Mouse (Mus musculus) hindbrain, embryonic 16.5 days (tissue): ENCODE data around the gene Phf1. TPM values are rescaled to one million over a fixed set of nuclear protein-coding genes. Genes with fewer than 3 reads are reported as not detected.

Source experiments
- ATAC-seq: fragments of 200-750 bp; cut with Nextera tagmentation; 2 replicates; pipeline ENCODE4 v1.8.0; 2017; ENCODE audit warnings: moderate TSS enrichment, moderate library complexity
- H3K27ac ChIP-seq: fragments of 300-500 bp; sonication (generic); 2 replicates; pipeline ENCODE4 v1.5.1; 2014; ENCODE audit warnings: low read depth, mild to moderate bottlenecking, control low read depth, low read length, moderate library complexity
- H3K27me3 ChIP-seq: fragments of 300-500 bp; sonication (generic); replicated peaks from 2 replicates; pipeline ENCODE4 v1.6.1; 2014; ENCODE audit warnings: low read length; ENCODE audit not compliant: control insufficient read depth, insufficient read depth
- H3K36me3 ChIP-seq: fragments of 300-500 bp; sonication (generic); 2 replicates; pipeline ENCODE4 v1.6.1; 2014; ENCODE audit warnings: mild to moderate bottlenecking, low read length, moderate library complexity, mixed read lengths; ENCODE audit not compliant: control insufficient read depth, insufficient read depth
- H3K4me1 ChIP-seq: fragments of 300-500 bp; sonication (generic); 2 replicates; pipeline ENCODE4 v1.6.1; 2014; ENCODE audit warnings: low read depth, low read length; ENCODE audit not compliant: control insufficient read depth, insufficient read depth
- H3K4me2 ChIP-seq: fragments of 300-500 bp; sonication (generic); 2 replicates; pipeline ENCODE4 v1.6.1; 2014; ENCODE audit warnings: mild to moderate bottlenecking, low read length, control low read depth, moderate library complexity
- H3K4me3 ChIP-seq: fragments of 300-500 bp; sonication (generic); 2 replicates; pipeline ENCODE4 v1.5.1; 2014; ENCODE audit warnings: mild to moderate bottlenecking, low read length, control low read depth, moderate library complexity
- H3K9ac ChIP-seq: fragments of 300-500 bp; sonication (generic); 2 replicates; pipeline ENCODE4 v1.6.1; 2014; ENCODE audit warnings: low read depth, mild to moderate bottlenecking, control low read depth, low read length, moderate library complexity
- H3K9me3 ChIP-seq: fragments of 300-500 bp; sonication (generic); 2 replicates; pipeline ENCODE4 v1.6.1; 2014; ENCODE audit warnings: mild to moderate bottlenecking, low read length, moderate library complexity; ENCODE audit not compliant: control insufficient read depth
- WGBS: fragments of 180-500 bp; shearing (Covaris S2); extraction: QIAGEN DNeasy Blood & Tissue Kit; methylation state at CpG from one replicate; pipeline ENCODE4 v1.1.7; 2014; 5-methylcytosine and 5-hydroxymethylcytosine counted together
- polyA plus RNA-seq: library from polyadenylated mRNA; unstranded; fragments of >200 nt; fragmentation: Nextera tagmentation; extraction: Ambion mirVana; gene quantifications from 2 replicates; pipeline ENCODE4 v1.2.1, GENCODE M21; 2015

Gene Phf1
- 30.3 and 31.7 TPM in 2 replicates for polyA plus RNA-seq

- WGBS: under 1% methylated on average over 40 of the region's 43 CpGs
- ATAC-seq: peak; percentile 87
- Histone ChIP-seq H3K4me2 (peak within 1 kb of the TSS; percentile 72), H3K4me3 (peak within 1 kb of the TSS; percentile 65), H3K4me1 (peaks cover 15% of the 10 kb centered on the region), H3K27ac (peak within 1 kb of the TSS; percentile 91), H3K9me3 (no peaks in the 10 kb centered on the region), H3K36me3 (peaks cover 11% of the 10 kb centered on the region), H3K9ac (peak within 1 kb of the TSS; percentile 81), H3K27me3 (no peaks in the 10 kb centered on the region)
These were observed at the start of gene Phf1 for GRCm38 (mm10) chr17:26932839-26933398. Gene Phf1 (plus strand): TSS chr17:26933052.

- H3K4me2 ChIP-seq: no peak overlapping the region
- no peak overlapping the region for H3K4me3 ChIP-seq
- H3K4me1 ChIP-seq: peaks cover 13% of the 10 kb centered on the region
- H3K27ac ChIP-seq: no peak overlapping the region
- peaks cover 3% of the 10 kb centered on the region; the same call in 1 of the 2 replicates for H3K27me3 ChIP-seq
- H3K9ac ChIP-seq: no peak overlapping the region
- ATAC-seq: no peak
- H3K36me3 ChIP-seq: no peaks in the 10 kb centered on the region
- 0 out of 2 replicates have a peak, but pooled peaks cover 1% of the 10 kb centered on the region for H3K9me3 ChIP-seq
- WGBS: 79% methylated on average over 6 of the region's 6 CpGs
These were observed 49.3 kb upstream of the Phf1 start for GRCm38 (mm10) chr17:26883585-26883984.

- Histone ChIP-seq H3K4me1 (peaks cover 13% of the 10 kb centered on the region), H3K36me3 (no peaks in the 10 kb centered on the region), H3K9me3 (no peaks in the 10 kb centered on the region), H3K27ac (no peak overlapping the region), H3K27me3 (peaks cover 6% of the 10 kb centered on the region; the same call in 1 of the 2 replicates), H3K4me2 (peak overlapping the region; percentile 78), H3K9ac (peak overlapping the region; percentile 52), H3K4me3 (peak overlapping the region; percentile 47)
- ATAC-seq: peak; percentile 51; the same call in 1 of the 2 replicates
- 24% methylated on average over 25 of the region's 25 CpGs for WGBS
These were observed 47.6 kb upstream of the Phf1 start for GRCm38 (mm10) chr17:26884995-26885926.

GRCm38 (mm10) chr17:26886047-26886749 is 46.7 kb upstream of the Phf1 start:
- Histone ChIP-seq H3K4me1 (peaks cover 13% of the 10 kb centered on the region), H3K4me2 (peak overlapping the region; percentile 78), H3K4me3 (peak overlapping the region; percentile 47), H3K27me3 (peaks cover 6% of the 10 kb centered on the region; the same call in 1 of the 2 replicates), H3K36me3 (no peaks in the 10 kb centered on the region), H3K9ac (peak overlapping the region; percentile 28; the same call in 1 of the 2 replicates), H3K27ac (no peak overlapping the region), H3K9me3 (no peaks in the 10 kb centered on the region)
- peak; percentile 92 for ATAC-seq
- 8% methylated on average over 30 of the region's 30 CpGs for WGBS

- Histone ChIP-seq H3K36me3 (no peaks in the 10 kb centered on the region), H3K27me3 (peaks cover 6% of the 10 kb centered on the region; the same call in 1 of the 2 replicates), H3K4me1 (peaks cover 19% of the 10 kb centered on the region), H3K9ac (no peak overlapping the region), H3K4me3 (no peak overlapping the region), H3K4me2 (no peak overlapping the region), H3K9me3 (no peaks in the 10 kb centered on the region), H3K27ac (no peak overlapping the region)
- no peak for ATAC-seq
- 23% methylated on average over 3 of the region's 3 CpGs for WGBS
These were observed 44.9 kb upstream of the Phf1 start for GRCm38 (mm10) chr17:26887926-26888325.

GRCm38 (mm10) chr17:26892635-26893375 is 40.0 kb upstream of the Phf1 start:
- no peak overlapping the region for H3K27ac ChIP-seq
- WGBS: 26% methylated on average over 16 of the region's 16 CpGs
- no peaks in the 10 kb centered on the region for H3K9me3 ChIP-seq
- H3K4me2 ChIP-seq: peak overlapping the region; percentile 0; the same call in 1 of the 2 replicates
- no peak for ATAC-seq
- H3K36me3 ChIP-seq: no peaks in the 10 kb centered on the region
- H3K4me3 ChIP-seq: no peak overlapping the region
- peaks cover 6% of the 10 kb centered on the region for H3K4me1 ChIP-seq
- peak overlapping the region; percentile 17; the same call in 1 of the 2 replicates for H3K9ac ChIP-seq
- 0 out of 2 replicates have a peak, but pooled peaks cover 4% of the 10 kb centered on the region for H3K27me3 ChIP-seq

GRCm38 (mm10) chr17:26893492-26893891 is 39.4 kb upstream of the Phf1 start:
- ATAC-seq: no peak; the same call in 1 of the 2 replicates
- 42% methylated on average over 6 of the region's 6 CpGs for WGBS
- Histone ChIP-seq H3K9ac (no peak overlapping the region), H3K9me3 (no peaks in the 10 kb centered on the region), H3K4me3 (no peak overlapping the region), H3K4me1 (peaks cover 6% of the 10 kb centered on the region), H3K36me3 (no peaks in the 10 kb centered on the region), H3K27ac (no peak overlapping the region), H3K4me2 (no peak overlapping the region), H3K27me3 (0 out of 2 replicates have a peak, but pooled peaks cover 4% of the 10 kb centered on the region)

- no peak overlapping the region for H3K4me3 ChIP-seq
- 54% methylated on average over 6 of the region's 6 CpGs for WGBS
These were observed 38.5 kb upstream of the Phf1 start for GRCm38 (mm10) chr17:26894342-26894741.

More at GRCm38 (mm10) chr17:26894342-26894741, 38.5 kb upstream of the Phf1 start:
- H3K9ac ChIP-seq: no peak overlapping the region
- H3K27ac ChIP-seq: no peak overlapping the region
- no peak overlapping the region for H3K4me2 ChIP-seq
- ATAC-seq: no peak
- no peaks in the 10 kb centered on the region for H3K9me3 ChIP-seq
- H3K36me3 ChIP-seq: no peaks in the 10 kb centered on the region
- 0 out of 2 replicates have a peak, but pooled peaks cover 2% of the 10 kb centered on the region for H3K27me3 ChIP-seq
- peaks cover 6% of the 10 kb centered on the region for H3K4me1 ChIP-seq
